Mouse (Mus musculus) C2C12 (cell line): ENCODE data around the gene Ccnjl.

Experiments
- CEBPB ChIP-seq: IDR thresholded peaks from one replicate; pipeline ENCODE4 v1.6.1; 2011; ENCODE audit warnings: low read depth, mild to moderate bottlenecking, control low read depth, moderate library complexity
- CTCF ChIP-seq: IDR thresholded peaks from one replicate; pipeline ENCODE4 v1.5.1; 2011; ENCODE audit not compliant: control insufficient read depth, insufficient read depth, insufficient read length
- FOSL1 ChIP-seq: IDR thresholded peaks from one replicate; pipeline ENCODE4 v1.8.0; 2011; ENCODE audit warnings: mild to moderate bottlenecking, low read length; ENCODE audit not compliant: poor library complexity, insufficient read depth, severe bottlenecking
- MAX ChIP-seq: IDR thresholded peaks from one replicate; pipeline ENCODE4 v1.6.1; 2011; ENCODE audit warnings: mild to moderate bottlenecking, control low read depth
- MYOD1 ChIP-seq: IDR thresholded peaks from one replicate; pipeline ENCODE4 v1.6.1; 2011; ENCODE audit warnings: low read depth; ENCODE audit not compliant: control insufficient read depth, insufficient read length
- MYOG ChIP-seq: IDR thresholded peaks from one replicate; pipeline ENCODE4 v1.6.1; 2011; ENCODE audit not compliant: control insufficient read depth, insufficient read length; ENCODE audit errors: extremely low read depth
- USF1 ChIP-seq: IDR thresholded peaks from one replicate; pipeline ENCODE4 v1.6.1; 2011; ENCODE audit warnings: low read depth, mild to moderate bottlenecking, control low read depth, moderate library complexity

GRCm38 (mm10) chr11:43586324-43587090, 57.9 kb downstream of the Ccnjl start, which contains the start of gene 4933415A04Rik:
- peak; percentile 37 for TF ChIP-seq CTCF
- TF ChIP-seq FOSL1 = peak; percentile 13
- no peak for TF ChIP-seq USF1
- no peak for TF ChIP-seq MAX
- TF ChIP-seq MYOD1 = no peak
- peak; percentile 12 for TF ChIP-seq CEBPB
- TF ChIP-seq MYOG = no peak
